Mouse (Mus musculus): ENCODE results near the gene Cog5. TPM values are rescaled to one million over a fixed set of nuclear protein-coding genes. Genes with fewer than 3 reads are reported as not detected.
"Not testable (repeated sequence)": the region's sequence is repeated elsewhere in the genome, so short reads cannot be mapped to it uniquely, and the experiment has no call there.

The Cog5 gene
- polyA plus RNA-seq (2014; fragmentation: Nextera tagmentation; extraction: Ambion mirVana), result 36.8 and 39.6 TPM in 2 replicates

- H3K4me3 ChIP-seq (ENCODE audit: low read depth, low read length), result peak within 1 kb of the TSS; percentile 90
- no peaks in the 10 kb centered on the region for H3K9me3 ChIP-seq (replicated peaks; ENCODE audit: control insufficient read depth, low read length)
- H3K27me3 ChIP-seq (ENCODE audit: control insufficient read depth, insufficient read depth, low read length), result no peaks in the 10 kb centered on the region
- no peaks in the 10 kb centered on the region for H3K4me1 ChIP-seq (ENCODE audit: control insufficient read depth, insufficient read depth, low read length)
- DNase-seq (ENCODE audit: low spot score) (peak; percentile 94), ATAC-seq (replicated peaks; ENCODE audit: insufficient number of reproducible peaks, low FRiP score, low TSS enrichment, low read depth) (peak; percentile 95)
- H3K27ac ChIP-seq (replicated peaks; ENCODE audit: low read depth, low read length), result no peak within 1 kb of the TSS; the same call in 1 of the 2 replicates
- no peaks in the 10 kb centered on the region for H3K36me3 ChIP-seq (replicated peaks; ENCODE audit: control insufficient read depth, insufficient read depth, low read depth, low read length)
- peak within 1 kb of the TSS; percentile 89 for H3K9ac ChIP-seq (replicated peaks; ENCODE audit: low read length)
- peak within 1 kb of the TSS; percentile 65 for H3K4me2 ChIP-seq (ENCODE audit: low read depth, low read length)
- WGBS, result under 1% methylated on average over 45 of the region's 47 CpGs
These were observed at the start of gene Cog5, which contains the start of gene Dus4l for GRCm38 (mm10) chr12:31654197-31654964. TSS of gene Cog5 (plus strand) at chr12:31654869. TSS of gene Dus4l (minus strand) at chr12:31654826.

- H3K36me3 ChIP-seq (replicated peaks; ENCODE audit: control insufficient read depth, insufficient read depth, low read depth, low read length), result no peaks in the 10 kb centered on the region
- H3K27me3 ChIP-seq (ENCODE audit: control insufficient read depth, insufficient read depth, low read length), result no peaks in the 10 kb centered on the region
- no peaks in the 10 kb centered on the region for H3K9me3 ChIP-seq (replicated peaks; ENCODE audit: control insufficient read depth, low read length)
- H3K4me3 ChIP-seq (ENCODE audit: low read depth, low read length), result no peak overlapping the region
- no peak overlapping the region for H3K4me2 ChIP-seq (ENCODE audit: low read depth, low read length)
- no peak overlapping the region for H3K9ac ChIP-seq (replicated peaks; ENCODE audit: low read length)
- ATAC-seq (replicated peaks; ENCODE audit: insufficient number of reproducible peaks, low FRiP score, low TSS enrichment, low read depth) (no peak), DNase-seq (ENCODE audit: low spot score) (peak; percentile 77)
- H3K4me1 ChIP-seq (ENCODE audit: control insufficient read depth, insufficient read depth, low read length), result no peaks in the 10 kb centered on the region
- no peak overlapping the region for H3K27ac ChIP-seq (replicated peaks; ENCODE audit: low read depth, low read length)
- WGBS, result 58% methylated on average over 3 of the region's 3 CpGs
These were observed 49.8 kb upstream of the Cog5 start for GRCm38 (mm10) chr12:31604894-31605293.

DNA sequence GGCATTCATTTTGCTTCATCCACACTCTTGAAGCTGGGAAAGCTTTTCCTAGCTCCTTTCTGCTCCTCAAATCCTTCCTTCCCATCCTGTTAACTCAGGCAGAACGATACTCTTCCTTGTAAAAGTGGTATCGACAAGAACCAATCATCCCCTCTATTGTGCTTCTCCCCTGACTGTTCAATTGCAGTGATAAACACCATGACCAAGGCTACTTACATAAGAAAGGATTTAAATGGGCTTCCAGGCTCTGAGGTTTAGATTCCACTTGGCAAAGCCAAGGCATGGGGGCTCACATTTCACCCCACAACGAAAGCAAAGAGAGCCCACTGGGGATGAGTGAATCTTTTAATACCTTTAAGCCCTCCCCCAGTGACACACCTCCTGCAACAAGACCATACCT is 46.5 kb upstream of the Cog5 start:
- Histone ChIP-seq H3K27ac (replicated peaks; ENCODE audit: low read depth, low read length) (no peak overlapping the region), H3K4me3 (ENCODE audit: low read depth, low read length) (no peak overlapping the region), H3K4me1 (ENCODE audit: control insufficient read depth, insufficient read depth, low read length) (no peaks in the 10 kb centered on the region), H3K36me3 (replicated peaks; ENCODE audit: control insufficient read depth, insufficient read depth, low read depth, low read length) (no peaks in the 10 kb centered on the region), H3K4me2 (ENCODE audit: low read depth, low read length) (no peak overlapping the region), H3K27me3 (ENCODE audit: control insufficient read depth, insufficient read depth, low read length) (no peaks in the 10 kb centered on the region), H3K9ac (replicated peaks; ENCODE audit: low read length) (no peak overlapping the region), H3K9me3 (replicated peaks; ENCODE audit: control insufficient read depth, low read length) (no peaks in the 10 kb centered on the region)
- no peak for DNase-seq (ENCODE audit: low spot score)
- no peak for ATAC-seq (replicated peaks; ENCODE audit: insufficient number of reproducible peaks, low FRiP score, low TSS enrichment, low read depth)
- 17% methylated on average over 3 of the region's 3 CpGs for WGBS

- no peaks in the 10 kb centered on the region for H3K9me3 ChIP-seq (replicated peaks; ENCODE audit: control insufficient read depth, low read length)
- H3K27ac ChIP-seq (replicated peaks; ENCODE audit: low read depth, low read length), result no peak overlapping the region
- no peaks in the 10 kb centered on the region for H3K4me1 ChIP-seq (ENCODE audit: control insufficient read depth, insufficient read depth, low read length)
- no peaks in the 10 kb centered on the region for H3K27me3 ChIP-seq (ENCODE audit: control insufficient read depth, insufficient read depth, low read length)
- no peak for ATAC-seq (replicated peaks; ENCODE audit: insufficient number of reproducible peaks, low FRiP score, low TSS enrichment, low read depth)
- H3K4me3 ChIP-seq (ENCODE audit: low read depth, low read length), result no peak overlapping the region
- whole genome bisulfite sequencing, result 61% methylated on average over 4 of the region's 4 CpGs
- H3K9ac ChIP-seq (replicated peaks; ENCODE audit: low read length), result no peak overlapping the region
- H3K36me3 ChIP-seq (replicated peaks; ENCODE audit: control insufficient read depth, insufficient read depth, low read depth, low read length), result no peaks in the 10 kb centered on the region
- H3K4me2 ChIP-seq (ENCODE audit: low read depth, low read length), result no peak overlapping the region
- DNase-seq (ENCODE audit: low spot score), result no peak
These were observed 41.3 kb upstream of the Cog5 start for GRCm38 (mm10) chr12:31613353-31613752.

DNA sequence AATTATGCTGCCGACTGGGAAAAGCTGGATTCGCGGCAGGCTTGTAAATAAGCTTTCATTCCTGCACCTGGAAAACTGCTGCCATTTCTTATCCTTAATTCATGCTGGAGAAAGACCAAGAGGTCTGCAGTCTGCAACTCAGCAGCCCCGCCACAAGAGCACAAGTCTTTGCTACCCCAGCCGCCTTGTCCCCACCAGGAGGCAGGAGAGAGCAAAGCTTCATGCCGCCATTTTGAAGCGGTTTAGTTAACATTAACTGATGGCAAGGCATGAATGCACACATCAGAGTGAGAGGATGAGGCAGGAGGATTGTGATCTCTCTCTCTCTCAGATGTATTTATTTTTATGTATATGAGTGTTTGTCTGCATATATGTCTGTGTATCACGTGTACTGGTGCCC is 34.6 kb upstream of the Cog5 start:
- ATAC-seq (replicated peaks; ENCODE audit: insufficient number of reproducible peaks, low FRiP score, low TSS enrichment, low read depth), result no peak
- H3K9me3 ChIP-seq (replicated peaks; ENCODE audit: control insufficient read depth, low read length), result no peaks in the 10 kb centered on the region
- 83% methylated on average over 8 of the region's 8 CpGs for WGBS

GRCm38 (mm10) chr12:31625016-31625415 is 29.7 kb upstream of the Cog5 start:
- no peaks in the 10 kb centered on the region for H3K4me1 ChIP-seq (ENCODE audit: control insufficient read depth, insufficient read depth, low read length)
- H3K9ac ChIP-seq (replicated peaks; ENCODE audit: low read length), result no peak overlapping the region
- no peaks in the 10 kb centered on the region for H3K9me3 ChIP-seq (replicated peaks; ENCODE audit: control insufficient read depth, low read length)
- H3K27me3 ChIP-seq (ENCODE audit: control insufficient read depth, insufficient read depth, low read length), result no peaks in the 10 kb centered on the region
- WGBS, result 93% methylated on average over 1 of the region's 1 CpGs
- H3K4me3 ChIP-seq (ENCODE audit: low read depth, low read length), result no peak overlapping the region
- ATAC-seq (replicated peaks; ENCODE audit: insufficient number of reproducible peaks, low FRiP score, low TSS enrichment, low read depth), result no peak
- H3K36me3 ChIP-seq (replicated peaks; ENCODE audit: control insufficient read depth, insufficient read depth, low read depth, low read length), result no peaks in the 10 kb centered on the region
- H3K27ac ChIP-seq (replicated peaks; ENCODE audit: low read depth, low read length), result no peak overlapping the region
- no peak overlapping the region for H3K4me2 ChIP-seq (ENCODE audit: low read depth, low read length)
- no peak for DNase-seq (ENCODE audit: low spot score)

More for the DNA sequence above, 34.6 kb upstream of the Cog5 start:
- Histone ChIP-seq H3K27ac (replicated peaks; ENCODE audit: low read depth, low read length) (no peak overlapping the region), H3K4me1 (ENCODE audit: control insufficient read depth, insufficient read depth, low read length) (no peaks in the 10 kb centered on the region), H3K4me3 (ENCODE audit: low read depth, low read length) (no peak overlapping the region), H3K36me3 (replicated peaks; ENCODE audit: control insufficient read depth, insufficient read depth, low read depth, low read length) (no peaks in the 10 kb centered on the region), H3K4me2 (ENCODE audit: low read depth, low read length) (no peak overlapping the region), H3K9ac (replicated peaks; ENCODE audit: low read length) (no peak overlapping the region), H3K27me3 (ENCODE audit: control insufficient read depth, insufficient read depth, low read length) (no peaks in the 10 kb centered on the region)
- no peak for DNase-seq (ENCODE audit: low spot score)

DNA sequence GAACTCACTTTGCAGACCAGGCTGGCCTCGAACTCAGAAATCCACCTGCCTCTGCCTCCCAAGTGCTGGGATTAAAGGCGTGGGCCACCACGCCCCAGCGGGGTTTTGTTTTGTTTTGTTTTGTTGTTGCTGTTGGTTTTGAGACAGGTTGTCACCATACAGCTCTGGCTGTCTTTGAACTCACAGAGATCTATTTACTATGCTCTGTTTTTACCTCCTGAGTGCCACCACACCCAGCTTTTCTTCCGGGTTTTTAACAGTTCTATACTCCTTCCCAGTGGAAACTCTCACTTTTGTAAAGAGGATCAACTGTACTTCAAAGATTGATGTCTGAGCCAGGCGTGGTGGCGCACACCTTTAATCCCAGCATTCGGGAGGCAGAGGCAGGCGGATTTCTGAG is 26.3 kb upstream of the Cog5 start:
- H3K4me3 ChIP-seq (ENCODE audit: low read depth, low read length); H3K4me2 ChIP-seq (ENCODE audit: low read depth, low read length); ATAC-seq (replicated peaks; ENCODE audit: insufficient number of reproducible peaks, low FRiP score, low TSS enrichment, low read depth); H3K27me3 ChIP-seq (ENCODE audit: control insufficient read depth, insufficient read depth, low read length); DNase-seq (ENCODE audit: low spot score); H3K9me3 ChIP-seq (replicated peaks; ENCODE audit: control insufficient read depth, low read length); H3K27ac ChIP-seq (replicated peaks; ENCODE audit: low read depth, low read length); H3K4me1 ChIP-seq (ENCODE audit: control insufficient read depth, insufficient read depth, low read length); H3K36me3 ChIP-seq (replicated peaks; ENCODE audit: control insufficient read depth, insufficient read depth, low read depth, low read length); H3K9ac ChIP-seq (replicated peaks; ENCODE audit: low read length): not testable (repeated sequence)
- WGBS, result 90% methylated on average over 9 of the region's 9 CpGs

DNA sequence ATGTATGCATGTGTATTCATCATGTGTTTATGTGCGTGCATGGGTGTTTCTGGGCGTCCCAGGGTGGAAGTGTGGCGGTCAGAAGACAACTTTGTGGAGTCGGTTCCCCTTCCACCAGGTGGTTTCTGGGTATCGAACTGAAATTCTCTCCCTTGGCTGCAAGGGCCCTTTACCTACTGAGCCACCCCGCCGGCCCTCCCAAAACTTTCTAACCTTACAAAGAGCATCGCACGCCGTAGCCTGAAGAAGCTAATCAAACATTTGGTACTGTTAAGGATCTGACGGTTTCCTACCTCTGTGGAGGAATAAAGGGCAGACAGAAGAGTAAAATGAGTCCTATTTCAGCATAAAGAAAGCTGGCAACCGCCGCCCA is 20.7 kb upstream of the Cog5 start:
- Histone ChIP-seq H3K36me3 (replicated peaks; ENCODE audit: control insufficient read depth, insufficient read depth, low read depth, low read length) (no peaks in the 10 kb centered on the region), H3K4me3 (ENCODE audit: low read depth, low read length) (peak overlapping the region; percentile 55), H3K4me1 (ENCODE audit: control insufficient read depth, insufficient read depth, low read length) (no peaks in the 10 kb centered on the region), H3K27ac (replicated peaks; ENCODE audit: low read depth, low read length) (no peak overlapping the region; the same call in 1 of the 2 replicates), H3K4me2 (ENCODE audit: low read depth, low read length) (peak overlapping the region; percentile 81), H3K27me3 (ENCODE audit: control insufficient read depth, insufficient read depth, low read length) (no peaks in the 10 kb centered on the region), H3K9me3 (replicated peaks; ENCODE audit: control insufficient read depth, low read length) (no peaks in the 10 kb centered on the region), H3K9ac (replicated peaks; ENCODE audit: low read length) (peak overlapping the region; percentile 88)
- 12% methylated on average over 13 of the region's 13 CpGs for WGBS
- DNase-seq (ENCODE audit: low spot score) (peak; percentile 56), ATAC-seq (replicated peaks; ENCODE audit: insufficient number of reproducible peaks, low FRiP score, low TSS enrichment, low read depth) (no peak)

Measured in embryonic facial prominence, embryonic 11.5 days (tissue).